Mouse (Mus musculus) stomach, postnatal 0 days (tissue): Measurements from ENCODE around the gene Stpg3.

Experiments used
- CTCF ChIP-seq: IDR thresholded peaks from 2 replicates; pipeline ENCODE4 v1.5.1; 2016; ENCODE audit warnings: antibody characterized with exemption, low read depth, mild to moderate bottlenecking, moderate library complexity
- EP300 ChIP-seq: optimal IDR thresholded peaks from 2 replicates; pipeline ENCODE3; 2016; ENCODE audit warnings: antibody characterized with exemption

- no peak for TF ChIP-seq CTCF
- TF ChIP-seq EP300, result no peak
Measured at GRCm38 (mm10) chr2:25173821-25174220, 40.6 kb downstream of the Stpg3 start.
